Mouse (Mus musculus): ENCODE data around the gene Ctdspl2. TPM values are rescaled to one million over a fixed set of nuclear protein-coding genes. Genes with fewer than 3 reads are reported as not detected.

Gene Ctdspl2
- polyA plus RNA-seq, 1 experiment from 2014 or later: 56.1 TPM

Small RNA genes within 50 kb of the gene (microRNA-seq; reads per million reads assigned to microRNA genes)
- not detected for gene Gm47314

Other genes starting within 250 kb of the Ctdspl2 start
- 26.5 and 32.1 TPM in 2 replicates for gene Frmd5, start 148.9 kb upstream of the Ctdspl2 start, polyA plus RNA-seq (2016; fragmentation: Nextera tagmentation; extraction: Ambion mirVana)
- 32.2 and 34.8 TPM in 2 replicates for gene Casc4, start 89.0 kb upstream of the Ctdspl2 start, polyA plus RNA-seq (2016; fragmentation: Nextera tagmentation; extraction: Ambion mirVana)
- 0.40 and 0.60 TPM in 2 replicates for gene Mageb3, start 91 bp downstream of the Ctdspl2 start, polyA plus RNA-seq (2016; fragmentation: Nextera tagmentation; extraction: Ambion mirVana)
- gene Eif3j1, start 72.5 kb downstream of the Ctdspl2 start, polyA plus RNA-seq (2016; fragmentation: Nextera tagmentation; extraction: Ambion mirVana): 12.6 and 13.4 TPM in 2 replicates
- 13.6 and 14.2 TPM in 2 replicates for gene Spg11, start 162.4 kb downstream of the Ctdspl2 start, polyA plus RNA-seq (2016; fragmentation: Nextera tagmentation; extraction: Ambion mirVana)
- 134 and 143 TPM in 2 replicates for gene B2m, start 191.7 kb downstream of the Ctdspl2 start, polyA plus RNA-seq (2016; fragmentation: Nextera tagmentation; extraction: Ambion mirVana)
- not detected in 2 replicates for gene Trim69, start 204.7 kb downstream of the Ctdspl2 start, polyA plus RNA-seq (2016; fragmentation: Nextera tagmentation; extraction: Ambion mirVana)
- not detected in 2 replicates for gene Patl2, start 230.2 kb downstream of the Ctdspl2 start, polyA plus RNA-seq (2016; fragmentation: Nextera tagmentation; extraction: Ambion mirVana)
- not detected in 2 replicates for gene Terb2, start 230.3 kb downstream of the Ctdspl2 start, polyA plus RNA-seq (2016; fragmentation: Nextera tagmentation; extraction: Ambion mirVana)

Measured in hindbrain, embryonic 12.5 days (tissue).